Mouse (Mus musculus) midbrain, postnatal 0 days (tissue): Measurements from ENCODE around the gene Limch1. TPM values are rescaled to one million over a fixed set of nuclear protein-coding genes. Genes with fewer than 3 reads are reported as not detected.

Experiments used
- ATAC-seq: fragments of 200-750 bp; cut with Nextera tagmentation; 2 replicates; pipeline ENCODE4 v1.8.0; 2017; ENCODE audit warnings: moderate number of reproducible peaks, mild to moderate bottlenecking, moderate TSS enrichment, moderate library complexity; ENCODE audit not compliant: low FRiP score
- DNase-seq: peaks from one replicate; pipeline ENCODE4 v3.0.0-alpha.2; 2015; ENCODE audit warnings: low spot score
- H3K27ac ChIP-seq: fragments of 300-500 bp; sonication (generic); 2 replicates; pipeline ENCODE4 v1.5.1; 2014; ENCODE audit warnings: low read depth, mild to moderate bottlenecking, low read length, mixed read lengths
- H3K27me3 ChIP-seq: fragments of 300-500 bp; sonication (generic); 2 replicates; pipeline ENCODE4 v1.6.1; 2014; ENCODE audit warnings: low read length, control low read depth, mixed read lengths; ENCODE audit not compliant: insufficient read depth
- H3K36me3 ChIP-seq: fragments of 300-500 bp; sonication (generic); 2 replicates; pipeline ENCODE4 v1.6.1; 2014; ENCODE audit warnings: low read length, control low read depth, mixed read lengths; ENCODE audit not compliant: insufficient read depth
- H3K4me1 ChIP-seq: fragments of 300-500 bp; sonication (generic); 2 replicates; pipeline ENCODE4 v1.6.1; 2014; ENCODE audit warnings: mild to moderate bottlenecking, control low read depth, antibody characterized with exemption, low read length, mixed read lengths; ENCODE audit not compliant: insufficient read depth
- H3K4me2 ChIP-seq: fragments of 300-500 bp; sonication (generic); 2 replicates; pipeline ENCODE4 v1.6.1; 2014; ENCODE audit warnings: low read depth, mild to moderate bottlenecking, low read length, mixed read lengths; ENCODE audit not compliant: poor library complexity, severe bottlenecking
- H3K4me3 ChIP-seq: fragments of 300-500 bp; sonication (generic); 2 replicates; pipeline ENCODE4 v1.5.1; 2014; ENCODE audit warnings: low read depth, mild to moderate bottlenecking, low read length, moderate library complexity
- H3K9ac ChIP-seq: fragments of 300-500 bp; sonication (generic); replicated peaks from 2 replicates; pipeline ENCODE4 v1.6.1; 2014; ENCODE audit warnings: mild to moderate bottlenecking, low read length, moderate library complexity, mixed read lengths; ENCODE audit not compliant: poor library complexity, severe bottlenecking
- H3K9me3 ChIP-seq: fragments of 300-500 bp; sonication (generic); 2 replicates; pipeline ENCODE4 v1.6.1; 2016; ENCODE audit warnings: low read length, control low read depth
- CTCF ChIP-seq: IDR thresholded peaks from 2 replicates; pipeline ENCODE4 v1.5.1; 2016; ENCODE audit warnings: antibody characterized with exemption, mild to moderate bottlenecking
- WGBS: fragments of 180-500 bp; shearing (Covaris S2); extraction: QIAGEN DNeasy Blood & Tissue Kit; methylation state at CpG from one replicate; pipeline ENCODE4 v1.1.7; 2014; 5-methylcytosine and 5-hydroxymethylcytosine counted together
- polyA plus RNA-seq: library from polyadenylated mRNA; unstranded; fragments of >200 nt; fragmentation: Nextera tagmentation; extraction: Ambion mirVana; gene quantifications from 2 replicates; pipeline ENCODE4 v1.2.1, GENCODE M21; 2015
- total RNA-seq: library from RNA; depleted of rRNA; stranded (reverse); fragments of >200 nt; gene quantifications from 2 replicates; pipeline ENCODE4 v1.2.3, GENCODE M21; 2014

Gene Limch1
- total and polyA plus RNA-seq, 2 experiments from 2014 or later = 46.6 to 119 TPM

- ATAC-seq = no peak
- H3K9me3 ChIP-seq = no peaks in the 10 kb centered on the region
- peaks cover 10% of the 10 kb centered on the region; the same call in 1 of the 2 replicates for H3K4me1 ChIP-seq
- no peak overlapping the region for H3K27ac ChIP-seq
- no peak for DNase-seq
- WGBS = 41% methylated on average over 2 of the region's 2 CpGs
- no peak overlapping the region for H3K4me2 ChIP-seq
- no peak for TF ChIP-seq CTCF
- H3K27me3 ChIP-seq = no peaks in the 10 kb centered on the region
- H3K4me3 ChIP-seq = no peak overlapping the region
- H3K9ac ChIP-seq = no peak overlapping the region
- no peaks in the 10 kb centered on the region for H3K36me3 ChIP-seq
These were observed 12.1 kb downstream of the Limch1 start for GRCm38 (mm10) chr5:66757706-66758237.

GRCm38 (mm10) chr5:66759354-66759753, 13.7 kb downstream of the Limch1 start:
- WGBS = 78% methylated on average over 2 of the region's 2 CpGs

GRCm38 (mm10) chr5:66760747-66761146, 15.1 kb downstream of the Limch1 start:
- DNase-seq = no peak
- no peak for ATAC-seq
- WGBS = 77% methylated on average over 10 of the region's 10 CpGs

More at GRCm38 (mm10) chr5:66759354-66759753, 13.7 kb downstream of the Limch1 start:
- no peaks in the 10 kb centered on the region for H3K9me3 ChIP-seq
- H3K4me3 ChIP-seq = no peak overlapping the region
- no peak for TF ChIP-seq CTCF
- no peaks in the 10 kb centered on the region for H3K27me3 ChIP-seq
- ATAC-seq (no peak), DNase-seq (no peak)
- H3K36me3 ChIP-seq = no peaks in the 10 kb centered on the region
- H3K4me1 ChIP-seq = peaks cover 10% of the 10 kb centered on the region; the same call in 1 of the 2 replicates
- no peak overlapping the region for H3K9ac ChIP-seq
- no peak overlapping the region for H3K4me2 ChIP-seq
- H3K27ac ChIP-seq = no peak overlapping the region

GRCm38 (mm10) chr5:66762006-66762405, 16.4 kb downstream of the Limch1 start:
- H3K9ac ChIP-seq = no peak overlapping the region
- TF ChIP-seq CTCF = no peak
- no peak overlapping the region for H3K4me3 ChIP-seq
- ATAC-seq (no peak), DNase-seq (no peak)
- H3K27me3 ChIP-seq = no peaks in the 10 kb centered on the region
- H3K4me1 ChIP-seq = peaks cover 8% of the 10 kb centered on the region; the same call in 1 of the 2 replicates
- no peaks in the 10 kb centered on the region for H3K9me3 ChIP-seq
- H3K36me3 ChIP-seq = no peaks in the 10 kb centered on the region
- WGBS = 74% methylated on average over 2 of the region's 2 CpGs
- no peak overlapping the region for H3K4me2 ChIP-seq
- H3K27ac ChIP-seq = no peak overlapping the region

More at GRCm38 (mm10) chr5:66760747-66761146, 15.1 kb downstream of the Limch1 start:
- no peak overlapping the region for H3K4me2 ChIP-seq
- no peaks in the 10 kb centered on the region for H3K9me3 ChIP-seq
- H3K4me1 ChIP-seq = peaks cover 10% of the 10 kb centered on the region; the same call in 1 of the 2 replicates
- no peak overlapping the region for H3K4me3 ChIP-seq
- no peak overlapping the region for H3K9ac ChIP-seq
- no peaks in the 10 kb centered on the region for H3K36me3 ChIP-seq
- H3K27ac ChIP-seq = no peak overlapping the region
- no peaks in the 10 kb centered on the region for H3K27me3 ChIP-seq
- TF ChIP-seq CTCF = no peak

GRCm38 (mm10) chr5:66764129-66764528, 18.5 kb downstream of the Limch1 start:
- no peaks in the 10 kb centered on the region; the same call in 1 of the 2 replicates for H3K4me1 ChIP-seq
- TF ChIP-seq CTCF = no peak

GRCm38 (mm10) chr5:66765911-66766310, 20.3 kb downstream of the Limch1 start:
- 66% methylated on average over 2 of the region's 2 CpGs for WGBS
- Histone ChIP-seq H3K27me3 (no peaks in the 10 kb centered on the region), H3K36me3 (no peaks in the 10 kb centered on the region), H3K4me2 (no peak overlapping the region), H3K9me3 (no peaks in the 10 kb centered on the region), H3K4me3 (no peak overlapping the region), H3K9ac (no peak overlapping the region), H3K4me1 (no peaks in the 10 kb centered on the region; the same call in 1 of the 2 replicates), H3K27ac (no peak overlapping the region)
- TF ChIP-seq CTCF = no peak
- DNase-seq (no peak), ATAC-seq (no peak)

More at GRCm38 (mm10) chr5:66764129-66764528, 18.5 kb downstream of the Limch1 start:
- no peak overlapping the region for H3K4me3 ChIP-seq
- no peaks in the 10 kb centered on the region for H3K36me3 ChIP-seq
- 78% methylated on average over 6 of the region's 6 CpGs for WGBS
- no peak for ATAC-seq
- H3K27me3 ChIP-seq = no peaks in the 10 kb centered on the region
- no peak for DNase-seq
- H3K4me2 ChIP-seq = no peak overlapping the region
- H3K9ac ChIP-seq = no peak overlapping the region
- no peaks in the 10 kb centered on the region for H3K9me3 ChIP-seq
- H3K27ac ChIP-seq = no peak overlapping the region
